Mouse (Mus musculus) embryonic fibroblast, embryonic 13.5 days (primary cell): ENCODE measurements around the gene Aldh4a1.

ENCODE experiments used
- CTCF ChIP-seq: IDR thresholded peaks from 2 replicates; pipeline ENCODE4 v1.5.1; 2011; ENCODE audit warnings: mild to moderate bottlenecking, control low read depth, low read length, moderate library complexity, borderline replicate concordance; ENCODE audit not compliant: insufficient read depth
- POLR2A ChIP-seq: IDR thresholded peaks from 2 replicates; pipeline ENCODE4 v1.6.1; 2011; ENCODE audit warnings: low read depth, mild to moderate bottlenecking, control low read depth, low read length, moderate library complexity

DNA sequence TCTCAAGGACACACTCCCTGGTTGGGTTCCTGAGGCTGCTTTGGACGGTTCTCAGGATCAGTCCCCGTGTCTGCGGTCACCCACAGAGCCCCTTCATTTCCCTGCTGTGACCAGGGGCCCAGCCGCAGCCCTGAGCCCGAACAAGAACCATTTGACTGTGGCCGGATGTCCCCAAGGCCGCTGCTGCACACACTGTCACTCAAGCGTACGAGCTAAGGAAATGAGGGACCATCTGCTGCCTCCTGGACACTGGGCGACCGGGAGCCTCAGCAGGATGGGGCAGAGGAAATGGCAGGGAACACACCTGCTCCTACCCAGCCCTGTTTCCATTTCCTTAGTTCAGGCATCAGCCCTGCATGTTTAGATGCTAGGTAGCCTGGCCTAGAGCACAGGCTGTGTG lies 28.2 kb downstream of the Aldh4a1 start:
- TF ChIP-seq CTCF (no peak), POLR2A (no peak)
